Mouse (Mus musculus): ENCODE data around the gene Hoxb7.

DNA sequence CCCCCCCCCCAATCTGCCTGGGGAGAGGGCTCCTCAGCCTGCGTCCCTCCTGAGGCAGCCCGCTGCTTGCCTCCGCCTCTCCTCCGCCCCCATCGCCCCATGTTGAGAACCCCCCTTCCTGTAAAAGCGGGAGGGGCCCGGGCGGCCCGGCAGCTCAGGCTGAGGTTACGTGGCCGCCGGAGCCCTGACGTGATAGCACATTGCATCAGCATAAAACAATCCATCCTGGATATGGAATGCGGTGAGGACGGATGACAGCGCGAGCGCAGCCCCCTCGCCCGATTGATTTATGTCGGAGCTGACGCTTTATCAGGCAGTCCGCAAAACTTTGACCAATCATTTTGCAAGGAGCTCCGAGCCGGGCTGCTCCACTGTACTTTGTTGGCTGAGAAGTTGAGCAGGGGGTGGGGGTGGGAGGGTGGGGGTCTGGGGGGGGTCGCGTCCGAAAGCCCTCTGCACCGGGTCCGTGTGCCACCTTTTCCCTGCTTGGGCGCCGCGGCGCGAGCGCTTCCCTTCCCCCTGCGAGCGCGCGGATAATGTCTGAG, 15.4 kb upstream of the Hoxb7 start, which contains the start of gene Hoxb9:
- no peak for TF ChIP-seq CTCF (IDR thresholded peaks at IDR 0.05; ENCODE audit: low read depth)
- no peak for TF ChIP-seq EP300 (IDR thresholded peaks at IDR 0.05; ENCODE audit: low read depth)
